Mouse (Mus musculus) lung, postnatal 0 days (tissue): Measurements from ENCODE around the gene 6030468B19Rik.

Experiments
- CTCF ChIP-seq: IDR thresholded peaks from 2 replicates; pipeline ENCODE4 v1.5.1; 2016; ENCODE audit warnings: antibody characterized with exemption, mild to moderate bottlenecking
- EP300 ChIP-seq: IDR thresholded peaks from 2 replicates; pipeline ENCODE4 v1.6.1; 2016; ENCODE audit warnings: antibody characterized with exemption, mild to moderate bottlenecking, control low read depth

DNA sequence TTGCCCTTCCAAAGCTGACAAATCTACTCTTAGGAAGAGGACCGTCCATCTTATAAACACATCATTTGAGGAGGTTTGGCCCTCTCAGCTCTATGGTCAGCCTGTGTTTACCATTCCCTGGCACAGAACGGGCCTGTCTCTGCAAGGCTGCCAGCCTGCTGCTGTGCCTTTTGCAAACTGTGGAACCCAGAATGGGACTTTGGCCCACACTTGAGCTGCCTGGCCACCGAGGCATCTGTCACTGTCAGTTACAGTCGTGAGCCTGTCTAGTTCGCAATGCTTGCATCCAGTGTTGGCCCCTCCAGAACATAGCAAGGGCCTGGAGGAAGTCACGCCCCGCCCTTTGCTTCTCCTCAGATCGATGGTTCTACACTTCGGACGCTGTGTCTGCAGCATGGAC lies 38.2 kb upstream of the 6030468B19Rik start:
- TF ChIP-seq CTCF = no peak
- TF ChIP-seq EP300 = no peak
